Mouse (Mus musculus) right cerebral cortex, adult 2 months (tissue): Measurements from ENCODE around the gene 8030474K03Rik.
"Not testable (repeated sequence)": the region's sequence is repeated elsewhere in the genome, so short reads cannot be mapped to it uniquely, and the experiment has no call there.

Experiments used
- DNase-seq, 2 experiments: peaks; one replicate each; pipeline ENCODE4 v3.0.0; 2021 to 2022; ENCODE audit warnings: low spot score in 2 of 2

Gene 8030474K03Rik

DNA sequence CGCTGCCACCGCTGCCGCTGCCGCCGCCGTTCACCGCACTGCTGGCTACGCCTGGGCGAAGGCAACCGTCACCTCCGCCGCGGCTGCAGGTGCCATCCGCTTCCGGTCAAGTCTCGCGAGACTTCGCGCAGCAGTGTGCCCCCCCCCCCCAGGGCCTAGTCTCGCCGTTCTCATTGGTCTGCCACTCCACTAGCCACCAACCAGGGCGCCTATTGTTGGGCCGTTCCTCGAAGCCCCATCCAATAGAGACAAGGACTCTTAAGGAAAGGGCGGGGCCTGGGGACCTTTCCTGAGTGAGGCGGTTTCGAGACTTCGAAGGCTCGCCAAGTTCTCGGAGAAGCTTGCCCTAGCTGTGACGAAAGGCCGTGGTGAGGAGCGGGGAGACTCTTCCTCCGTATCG is at the start of gene 8030474K03Rik, which contains the start of gene Gm4779:
Gene 8030474K03Rik, plus strand, starts transcription at position 315 of the 400 bp plus-strand sequence.
Gene Gm4779, minus strand, starts transcription at position 82 of the 400 bp plus-strand sequence.
- DNase-seq, result no peak

GRCm38 (mm10) chrX:101750144-101750543 is 44.3 kb upstream of the 8030474K03Rik start:
- DNase-seq, result no peak

- DNase-seq, result peak; percentile 57 to 68
Measured at GRCm38 (mm10) chrX:101754478-101754877, 40.0 kb upstream of the 8030474K03Rik start.

GRCm38 (mm10) chrX:101764621-101765020 is 29.8 kb upstream of the 8030474K03Rik start:
- no peak for DNase-seq

- DNase-seq, result peak; percentile 41 to 57
Measured at GRCm38 (mm10) chrX:101765111-101765510, 29.3 kb upstream of the 8030474K03Rik start.

DNA sequence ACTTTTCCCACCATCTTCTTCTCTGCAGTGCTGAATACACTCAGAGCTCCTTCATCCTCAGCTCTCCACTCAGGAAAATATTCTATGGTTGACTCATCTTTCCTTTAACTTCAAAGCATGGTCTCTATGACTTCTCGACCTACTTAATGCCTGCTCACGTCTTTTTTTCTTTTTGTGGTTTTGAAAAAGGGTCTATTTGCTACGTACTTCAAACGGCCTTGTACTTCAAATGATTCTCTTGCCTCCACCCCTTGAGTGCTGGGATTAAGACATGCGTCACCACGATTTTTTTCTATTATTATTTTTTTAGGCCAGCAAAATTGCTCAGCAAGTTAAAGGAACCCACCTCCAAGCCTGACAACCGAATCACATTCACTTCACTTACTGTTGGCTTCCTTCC is 27.2 kb upstream of the 8030474K03Rik start:
- no peak for DNase-seq

DNA sequence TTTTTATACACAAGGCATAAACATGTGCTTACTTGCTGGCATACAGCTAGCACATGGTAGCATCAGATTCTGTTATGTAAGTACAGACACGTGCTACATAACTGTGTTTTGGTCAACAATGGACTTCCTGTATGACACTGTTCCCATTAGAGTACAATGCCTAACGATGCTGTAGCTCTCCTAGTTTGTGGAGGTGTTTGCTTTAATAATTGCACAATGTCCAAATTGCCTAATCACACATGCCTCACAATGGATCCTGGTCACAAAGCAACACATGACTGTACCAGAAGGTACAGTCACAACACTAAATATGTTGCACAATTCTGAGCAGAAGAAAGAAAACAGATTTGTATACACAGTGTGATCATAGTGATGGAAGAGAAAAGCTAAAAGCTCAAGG is 25.0 kb upstream of the 8030474K03Rik start:
- no peak for DNase-seq

DNA sequence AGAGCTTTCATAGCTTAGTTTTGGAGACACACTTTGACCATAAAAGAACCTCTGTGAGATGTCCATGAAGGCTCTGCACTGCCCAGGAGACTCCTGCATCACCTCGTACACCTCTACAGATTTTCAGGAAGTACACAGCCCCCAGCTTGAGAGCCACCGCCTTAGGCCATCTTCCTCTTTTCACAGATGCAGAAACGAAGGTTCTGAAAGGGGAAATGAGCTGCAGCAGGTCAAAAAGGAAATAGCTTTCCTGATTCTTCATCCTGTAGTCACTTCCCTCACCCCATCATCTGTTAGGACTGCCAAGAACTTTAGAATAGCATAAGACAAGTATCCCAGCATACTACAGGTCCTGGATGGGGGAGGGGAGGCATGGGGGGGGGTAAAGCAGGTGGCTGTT is 24.1 kb upstream of the 8030474K03Rik start:
- no peak for DNase-seq

DNA sequence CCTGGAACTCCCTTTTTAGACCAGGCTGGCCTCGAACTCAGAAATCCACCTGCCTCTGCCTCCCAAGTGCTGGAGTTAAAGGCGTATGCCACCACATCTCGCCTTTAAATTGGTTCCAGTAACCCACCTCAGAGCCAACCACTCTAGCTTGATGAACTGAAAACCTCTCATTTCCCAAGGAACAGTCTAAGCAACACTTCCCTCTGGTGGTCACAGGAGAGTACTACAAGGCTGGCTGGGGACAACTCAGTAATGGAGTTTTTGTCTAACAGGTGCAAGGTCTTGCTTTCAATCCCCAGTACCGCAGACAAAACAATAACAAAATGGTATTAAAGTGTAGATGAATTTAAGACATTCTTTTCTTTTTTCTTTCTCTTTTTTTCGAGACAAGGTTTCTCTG is 22.4 kb upstream of the 8030474K03Rik start:
- peak; percentile 57 to 71 for DNase-seq

DNA sequence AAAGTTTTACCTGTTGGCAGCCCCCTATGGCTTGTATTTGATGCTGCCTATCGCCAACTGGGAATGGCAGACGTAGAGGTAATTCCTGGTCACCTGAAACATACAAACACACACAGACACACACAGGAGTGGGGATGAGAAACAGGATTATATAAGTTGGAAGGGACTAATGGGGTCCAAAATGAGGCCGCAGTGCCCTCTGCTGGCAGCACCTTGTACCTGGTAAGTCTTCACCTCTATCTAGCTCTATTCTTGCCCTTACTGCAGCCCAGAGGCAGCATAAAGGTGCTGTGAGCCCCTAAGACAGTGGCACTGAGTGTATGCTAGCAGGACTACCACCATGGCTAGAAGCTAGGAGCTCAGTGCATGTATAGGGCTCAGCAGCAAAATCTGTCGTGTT is 2.9 kb upstream of the 8030474K03Rik start:
- DNase-seq, result peak; percentile 64 to 66

- DNase-seq, result peak; percentile 7 to 11
Measured at GRCm38 (mm10) chrX:101805512-101805911, 11.1 kb downstream of the 8030474K03Rik start.

GRCm38 (mm10) chrX:101811750-101812149 is 17.3 kb downstream of the 8030474K03Rik start:
- no peak for DNase-seq

- DNase-seq, result peak; percentile 3 to 5
Measured at GRCm38 (mm10) chrX:101819163-101819562, 24.7 kb downstream of the 8030474K03Rik start.

DNA sequence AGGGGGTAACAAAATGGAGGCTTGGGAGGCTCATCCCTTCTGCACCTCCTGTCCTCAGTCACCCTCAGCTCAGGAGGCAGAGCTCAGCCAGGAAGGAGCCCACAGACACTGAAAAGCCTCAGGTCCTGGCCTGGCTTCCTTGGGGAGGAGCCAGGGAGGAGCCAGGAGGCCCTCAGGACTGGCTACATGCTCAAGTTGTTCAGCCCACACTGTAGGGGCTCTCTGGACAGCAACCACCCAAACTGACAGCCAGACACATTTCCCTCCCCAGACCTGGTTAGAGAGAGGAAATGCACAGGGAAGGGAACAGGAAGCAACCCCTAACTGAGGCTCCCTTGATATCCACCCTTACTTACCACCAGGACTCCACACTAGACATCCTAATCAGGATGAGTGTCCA is 25.5 kb downstream of the 8030474K03Rik start:
- DNase-seq, result not testable (repeated sequence)

DNA sequence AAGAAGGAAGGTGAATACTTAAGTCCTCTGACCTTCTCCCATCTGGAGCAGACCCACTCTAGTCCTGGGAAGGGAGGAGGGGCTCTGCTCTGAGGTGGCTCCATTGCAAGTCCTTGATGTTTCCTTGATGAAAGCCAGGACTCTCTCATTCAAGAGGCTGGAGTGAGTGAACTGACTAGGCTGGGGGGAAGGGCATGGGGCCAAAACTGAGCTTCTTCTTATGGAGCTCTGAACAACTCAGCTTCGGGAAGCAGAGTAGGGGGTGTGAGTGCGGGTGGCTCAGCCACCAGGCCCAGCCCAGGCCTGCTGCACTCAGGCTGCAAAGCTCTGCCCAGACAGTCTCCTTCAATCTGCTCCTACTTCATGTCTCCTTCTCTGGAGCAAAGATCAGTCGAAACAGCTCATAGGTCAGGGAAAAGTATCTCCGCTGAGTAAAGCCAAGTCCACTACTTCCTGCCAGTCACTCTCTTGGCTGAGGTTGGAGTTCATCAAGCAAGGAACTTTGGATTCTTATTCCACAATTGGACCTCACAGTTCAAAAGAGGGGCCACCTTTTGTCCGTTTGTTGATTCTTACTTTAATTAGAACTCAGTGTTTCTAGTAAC is 52.8 kb downstream of the 8030474K03Rik start:
- no peak for DNase-seq
